Comparison of ENCODE assay signal across 8 mouse cellular contexts in the genomic region with DNA sequence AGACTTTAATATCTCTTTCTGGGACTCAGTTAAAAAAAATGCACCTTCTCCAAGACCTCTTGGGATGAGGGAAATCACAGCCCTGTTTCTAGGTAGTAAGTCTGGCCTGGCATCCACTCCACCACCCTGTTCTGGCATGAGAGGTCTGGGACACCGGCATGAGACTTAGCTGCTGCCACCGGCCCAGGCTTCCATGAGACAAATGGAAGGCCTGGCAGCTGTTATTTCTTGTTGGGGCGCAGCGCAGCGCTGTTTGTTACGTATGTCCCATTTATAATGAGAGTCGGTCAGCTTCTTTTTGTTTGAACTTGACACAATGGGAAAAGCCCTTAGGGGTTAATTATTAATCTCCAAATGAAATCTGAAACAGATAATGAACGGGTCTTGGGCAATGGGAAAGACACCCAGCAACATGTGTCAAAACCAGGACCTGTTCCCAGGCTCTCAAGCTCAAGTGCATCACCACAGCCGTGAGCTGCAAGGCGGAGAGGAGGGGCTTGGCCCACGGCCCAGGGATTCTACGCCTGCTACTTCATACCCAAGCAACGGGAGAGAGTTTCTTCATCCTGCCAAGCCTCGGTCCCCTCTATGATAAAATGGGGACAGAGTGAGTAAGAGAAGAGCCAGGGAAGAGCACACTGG.
DNase-seq lines count a peak whose midpoint lies in the region; ATAC-seq lines count a peak whose summit lies in the region.

No protein-coding gene starts in this region.

- H3K27me3 ChIP-seq in embryonic facial prominence, embryonic 13.5 days: no peaks in the 10 kb centered on the region
- no peaks in the 10 kb centered on the region for H3K27me3 ChIP-seq in embryonic facial prominence, embryonic 10.5 days (replicated peaks; ENCODE audit: low read depth, poor library complexity, severe bottlenecking)
- no peaks in the 10 kb centered on the region for H3K27me3 ChIP-seq in embryonic facial prominence, embryonic 14.5 days (replicated peaks; ENCODE audit: control insufficient read depth, insufficient read depth, low read length)
- H3K27me3 ChIP-seq in hindbrain, embryonic 12.5 days: no peaks in the 10 kb centered on the region
- H3K27me3 ChIP-seq in midbrain, embryonic 16.5 days (ENCODE audit: control insufficient read depth, insufficient read depth, low read depth, low read length): no peaks in the 10 kb centered on the region

- 63% methylated on average over 14 of the region's 14 CpGs for WGBS in embryonic facial prominence, embryonic 13.5 days
- WGBS in embryonic facial prominence, embryonic 10.5 days: 85% methylated on average over 14 of the region's 14 CpGs
- 60% methylated on average over 14 of the region's 14 CpGs for WGBS in embryonic facial prominence, embryonic 14.5 days
- 44% methylated on average over 14 of the region's 14 CpGs for WGBS in hindbrain, embryonic 12.5 days
- WGBS in midbrain, embryonic 16.5 days: 47% methylated on average over 14 of the region's 14 CpGs

- no peak overlapping the region for H3K27ac ChIP-seq in embryonic facial prominence, embryonic 13.5 days
- H3K27ac ChIP-seq in embryonic facial prominence, embryonic 10.5 days (replicated peaks): no peak overlapping the region
- peak overlapping the region; percentile 29; the same call in 1 of the 2 replicates for H3K27ac ChIP-seq in embryonic facial prominence, embryonic 14.5 days (replicated peaks; ENCODE audit: low read depth, low read length)
- H3K27ac ChIP-seq in hindbrain, embryonic 12.5 days: 0 out of 2 replicates have a peak overlapping the region, but pooled peaks have one; percentile 48
- H3K27ac ChIP-seq in midbrain, embryonic 16.5 days (ENCODE audit: low read length): no peak overlapping the region

- H3K9ac ChIP-seq in embryonic facial prominence, embryonic 13.5 days: no peak overlapping the region
- H3K9ac ChIP-seq in embryonic facial prominence, embryonic 14.5 days (ENCODE audit: low read depth, low read length): no peak overlapping the region
- H3K9ac ChIP-seq in hindbrain, embryonic 12.5 days: no peak overlapping the region
- H3K9ac ChIP-seq in midbrain, embryonic 16.5 days (ENCODE audit: low read depth, low read length): no peak overlapping the region

- H3K4me2 ChIP-seq in embryonic facial prominence, embryonic 13.5 days: 0 out of 2 replicates have a peak overlapping the region, but pooled peaks have one; percentile 3
- H3K4me2 ChIP-seq in embryonic facial prominence, embryonic 14.5 days (ENCODE audit: low read depth, low read length): no peak overlapping the region
- no peak overlapping the region for H3K4me2 ChIP-seq in hindbrain, embryonic 12.5 days (replicated peaks)
- no peak overlapping the region for H3K4me2 ChIP-seq in midbrain, embryonic 16.5 days (ENCODE audit: low read length)

- H3K36me3 ChIP-seq in embryonic facial prominence, embryonic 13.5 days: no peaks in the 10 kb centered on the region
- H3K36me3 ChIP-seq in embryonic facial prominence, embryonic 10.5 days (replicated peaks): no peaks in the 10 kb centered on the region
- no peaks in the 10 kb centered on the region for H3K36me3 ChIP-seq in embryonic facial prominence, embryonic 14.5 days (ENCODE audit: control insufficient read depth, insufficient read depth, low read length)
- H3K36me3 ChIP-seq in hindbrain, embryonic 12.5 days: no peaks in the 10 kb centered on the region
- H3K36me3 ChIP-seq in midbrain, embryonic 16.5 days (ENCODE audit: control insufficient read depth, insufficient read depth, low read length): no peaks in the 10 kb centered on the region

- no peak for DNase-seq in embryonic facial prominence, embryonic 10.5 days (ENCODE audit: low spot score)
- peak; percentile 33 for DNase-seq in 416B (ENCODE audit: low read depth)
- peak; percentile 88 for DNase-seq in embryonic facial prominence, embryonic 14.5 days (ENCODE audit: low spot score)
- DNase-seq in layer of hippocampus, postnatal 14 days (ENCODE audit: low spot score in 2 of 2): no peak

- no peak overlapping the region for H3K4me3 ChIP-seq in embryonic facial prominence, embryonic 13.5 days
- no peak overlapping the region for H3K4me3 ChIP-seq in embryonic facial prominence, embryonic 10.5 days
- H3K4me3 ChIP-seq in embryonic facial prominence, embryonic 14.5 days (ENCODE audit: low read depth, low read length): no peak overlapping the region
- H3K4me3 ChIP-seq in hindbrain, embryonic 12.5 days: no peak overlapping the region
- H3K4me3 ChIP-seq in midbrain, embryonic 16.5 days (ENCODE audit: low read depth, low read length): no peak overlapping the region

- peaks cover 28% of the 10 kb centered on the region for H3K4me1 ChIP-seq in embryonic facial prominence, embryonic 13.5 days
- H3K4me1 ChIP-seq in embryonic facial prominence, embryonic 10.5 days: 0 out of 2 replicates have a peak, but pooled peaks cover 7% of the 10 kb centered on the region
- H3K4me1 ChIP-seq in embryonic facial prominence, embryonic 14.5 days (ENCODE audit: control insufficient read depth, insufficient read depth, low read length): peaks cover 9% of the 10 kb centered on the region; the same call in 1 of the 2 replicates
- H3K4me1 ChIP-seq in hindbrain, embryonic 12.5 days: peaks cover 32% of the 10 kb centered on the region
- H3K4me1 ChIP-seq in midbrain, embryonic 16.5 days (ENCODE audit: control insufficient read depth, insufficient read depth, low read length): peaks cover 13% of the 10 kb centered on the region

- H3K9me3 ChIP-seq in embryonic facial prominence, embryonic 13.5 days: no peaks in the 10 kb centered on the region
- no peaks in the 10 kb centered on the region for H3K9me3 ChIP-seq in embryonic facial prominence, embryonic 10.5 days
- no peaks in the 10 kb centered on the region for H3K9me3 ChIP-seq in embryonic facial prominence, embryonic 14.5 days (ENCODE audit: control insufficient read depth, low read length)
- no peaks in the 10 kb centered on the region for H3K9me3 ChIP-seq in hindbrain, embryonic 12.5 days (replicated peaks)
- H3K9me3 ChIP-seq in midbrain, embryonic 16.5 days (replicated peaks; ENCODE audit: control insufficient read depth, low read length, poor library complexity, severe bottlenecking): no peaks in the 10 kb centered on the region

- no peak for ATAC-seq in embryonic facial prominence, embryonic 13.5 days (ENCODE audit: insufficient number of reproducible peaks, insufficient read depth, low FRiP score, low TSS enrichment, low read depth)
- ATAC-seq in embryonic facial prominence, embryonic 14.5 days (ENCODE audit: low read depth): peak; percentile 80
- peak; percentile 63 for ATAC-seq in hindbrain, embryonic 12.5 days (ENCODE audit: low FRiP score)
- ATAC-seq in midbrain, embryonic 16.5 days: peak; percentile 30; the same call in 1 of the 2 replicates
- no peak for ATAC-seq in erythroblast, adult 5-6 weeks (replicated peaks; ENCODE audit: low FRiP score, poor library complexity, severe bottlenecking)

Comparison
In these comparisons a context has a peak if more than half of its experiments do, and no peak if none do; other contexts are left out.
1. ATAC-seq: peak in embryonic facial prominence, embryonic 14.5 days (single experiment), hindbrain, embryonic 12.5 days (single experiment) and midbrain, embryonic 16.5 days (single experiment); none in embryonic facial prominence, embryonic 13.5 days (single experiment) and erythroblast, adult 5-6 weeks (single experiment).
2. H3K27ac ChIP-seq: peak in embryonic facial prominence, embryonic 14.5 days (single experiment) and hindbrain, embryonic 12.5 days (single experiment); none in embryonic facial prominence, embryonic 13.5 days (single experiment), embryonic facial prominence, embryonic 10.5 days (single experiment) and midbrain, embryonic 16.5 days (single experiment).
3. DNase-seq: peak in 416B (single experiment) and embryonic facial prominence, embryonic 14.5 days (single experiment); none in embryonic facial prominence, embryonic 10.5 days (single experiment) and layer of hippocampus, postnatal 14 days (0 of 2).